8 mouse cellular contexts compared by ENCODE assay signal in the genomic region with DNA sequence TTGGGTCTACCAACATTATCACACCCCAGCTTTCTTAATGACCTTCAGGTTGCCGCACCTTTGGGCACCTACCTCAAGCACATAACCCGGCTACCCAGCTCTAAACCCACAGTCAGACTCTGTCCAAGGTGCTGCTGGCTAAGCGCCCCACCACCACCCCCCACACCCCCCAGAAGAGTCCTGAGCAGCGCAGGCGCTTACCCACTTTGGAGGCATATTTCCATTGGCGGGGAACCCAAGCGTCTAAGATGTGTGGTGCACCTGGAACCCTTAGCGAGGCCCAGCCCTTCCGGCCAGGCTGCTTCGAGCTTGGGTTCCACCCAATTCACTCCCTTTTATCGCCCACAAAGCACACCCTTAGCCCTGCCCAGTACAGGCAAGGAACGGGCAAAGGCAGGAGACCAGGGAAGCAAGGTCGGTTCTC. TPM values are rescaled to one million over a fixed set of nuclear protein-coding genes. Genes with fewer than 3 reads are reported as not detected.
DNase-seq lines count a peak whose midpoint lies in the region; ATAC-seq lines count a peak whose summit lies in the region.

Gene Paqr4, minus strand, starts transcription at position 270 of the 424 bp plus-strand sequence.

- H3K4me1 ChIP-seq in heart, embryonic 16.5 days (ENCODE audit: control insufficient read depth, insufficient read depth, low read length), result peaks cover 31% of the 10 kb centered on the region
- H3K4me1 ChIP-seq in midbrain, embryonic 13.5 days (replicated peaks), result peaks cover 48% of the 10 kb centered on the region

- peak within 1 kb of the TSS; percentile 99 for H3K4me2 ChIP-seq in heart, embryonic 16.5 days (ENCODE audit: low read depth, low read length)
- peak within 1 kb of the TSS; percentile 73 for H3K4me2 ChIP-seq in midbrain, embryonic 13.5 days (replicated peaks)

- peaks cover 49% of the 10 kb centered on the region for H3K27me3 ChIP-seq in heart, embryonic 16.5 days (ENCODE audit: control insufficient read depth, insufficient read depth, low read length)
- peaks cover 52% of the 10 kb centered on the region for H3K27me3 ChIP-seq in midbrain, embryonic 13.5 days

- WGBS in heart, embryonic 16.5 days, result 5% methylated on average over 13 of the region's 13 CpGs
- WGBS in midbrain, embryonic 13.5 days, result 12% methylated on average over 13 of the region's 13 CpGs

- no peaks in the 10 kb centered on the region for H3K9me3 ChIP-seq in heart, embryonic 16.5 days (replicated peaks; ENCODE audit: control insufficient read depth, low read length)
- no peaks in the 10 kb centered on the region for H3K9me3 ChIP-seq in midbrain, embryonic 13.5 days

- ATAC-seq in heart, embryonic 16.5 days (replicated peaks; ENCODE audit: extremely low read depth, insufficient read depth, low FRiP score), result peak; percentile 4; the same call in 1 of the 2 replicates
- no peak; the same call in 1 of the 2 replicates for ATAC-seq in midbrain, embryonic 13.5 days

- no peak for DNase-seq in adrenal gland, postnatal 10 days
- no peak for DNase-seq in adrenal gland, adult (ENCODE audit: inconsistent age in 2 of 2, low spot score in 1 of 2)
- DNase-seq in thymus, postnatal 14 days, result peak; percentile 39
- no peak for DNase-seq in thymus, adult 18-20 months
- no peak for DNase-seq in left cerebral cortex, postnatal 36 days (ENCODE audit: low spot score in 2 of 2)
- no peak for DNase-seq in right cerebral cortex, postnatal 4 days

- peak within 1 kb of the TSS; percentile 72 for H3K27ac ChIP-seq in heart, embryonic 16.5 days (ENCODE audit: low read length)
- H3K27ac ChIP-seq in midbrain, embryonic 13.5 days, result peak within 1 kb of the TSS; percentile 88

- H3K36me3 ChIP-seq in heart, embryonic 16.5 days (ENCODE audit: control insufficient read depth, insufficient read depth), result peaks cover 6% of the 10 kb centered on the region; the same call in 1 of the 2 replicates
- peaks cover 21% of the 10 kb centered on the region for H3K36me3 ChIP-seq in midbrain, embryonic 13.5 days

- intact Hi-C loops in left cerebral cortex, postnatal 36 days (cut with DNase I), result no loop called here

- H3K9ac ChIP-seq in heart, embryonic 16.5 days (ENCODE audit: low read length), result peak within 1 kb of the TSS; percentile 83
- H3K9ac ChIP-seq in midbrain, embryonic 13.5 days (replicated peaks), result peak within 1 kb of the TSS; percentile 80

- H3K4me3 ChIP-seq in heart, embryonic 16.5 days (ENCODE audit: low read length), result peak within 1 kb of the TSS; percentile 79
- H3K4me3 ChIP-seq in midbrain, embryonic 13.5 days (replicated peaks), result peak within 1 kb of the TSS; percentile 80

RNA-seq across cellular contexts. Expression of gene Paqr4, which starts in this region (rescaled TPM):
- total RNA-seq in adrenal gland, postnatal 10 days (2021), result 10 to 100 TPM; 12.6 to 14.9 TPM
- polyA plus RNA-seq in heart, embryonic 16.5 days (2015; fragmentation: Nextera tagmentation; extraction: Ambion mirVana), result 16.8 and 19.8 TPM in 2 replicates
- 10 to 100 TPM; 58.7 to 62.9 TPM for total RNA-seq in left cerebral cortex, postnatal 36 days (2021)
- 55.8 and 56.8 TPM in 2 replicates for polyA plus RNA-seq in midbrain, embryonic 13.5 days (2015; fragmentation: Nextera tagmentation; extraction: Ambion mirVana)
